ENCODE assay signal across 1 mouse cellular context in the genomic region with DNA sequence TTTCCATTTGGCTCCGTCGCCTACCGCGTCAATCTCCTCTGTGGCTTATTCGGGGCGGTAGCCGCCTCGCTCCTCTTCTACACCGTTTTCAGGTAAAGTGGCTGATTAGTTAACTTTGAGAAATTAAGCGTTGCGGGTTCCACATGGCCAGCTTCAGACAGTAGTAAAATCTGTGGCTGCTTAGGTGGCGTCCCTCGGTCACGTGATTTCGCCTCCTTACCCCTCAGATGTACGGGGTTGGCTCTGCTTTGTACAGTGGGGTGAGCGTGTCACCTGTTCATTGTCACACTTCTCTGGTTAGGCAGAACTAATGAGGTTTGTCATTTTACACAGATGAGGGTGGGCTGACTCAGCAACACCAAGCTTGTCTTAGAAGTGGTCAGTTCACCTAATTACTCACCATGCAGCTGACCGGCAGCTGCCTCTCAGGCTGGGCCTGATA.
TF ChIP-seq lines count a peak whose summit lies in the region.

No protein-coding gene starts in this region.

TF ChIP-seq in CH12.LX, 34 proteins besides CTCF, POLR2A, EP300 and RAD21:
- TF ChIP-seq E2F4 (IDR thresholded peaks at IDR 0.05; ENCODE audit: insufficient replicate concordance, low read depth, low read length) (no peak), USF2 (conservative IDR thresholded peaks at IDR 0.05; ENCODE audit: low read depth, low read length) (peak; percentile 92), POLR2AphosphoS2 (IDR thresholded peaks at IDR 0.05; ENCODE audit: low read depth, low read length) (no peak), JUND (conservative IDR thresholded peaks at IDR 0.05; ENCODE audit: low read depth, low read length) (peak; percentile 22; the same call in 1 of the 2 replicates), KAT2A (IDR thresholded peaks at IDR 0.05; ENCODE audit: insufficient replicate concordance, low read length) (no peak), SMC3 (IDR thresholded peaks at IDR 0.05; ENCODE audit: low read depth, low read length) (no peak), ETS1 (conservative IDR thresholded peaks at IDR 0.05; ENCODE audit: low read depth, low read length) (peak; percentile 91), TCF12 (IDR thresholded peaks at IDR 0.05; ENCODE audit: low read depth, low read length) (peak; percentile 83), ZC3H11A (IDR thresholded peaks at IDR 0.05; ENCODE audit: low read depth, low read length) (no peak), BHLHE40 (IDR thresholded peaks at IDR 0.05; ENCODE audit: low read depth, low read length) (peak; percentile 99), ELF1 (IDR thresholded peaks at IDR 0.05; ENCODE audit: low read depth, low read length) (no peak), IRF4 (IDR thresholded peaks at IDR 0.05; ENCODE audit: low read depth, low read length) (peak; percentile 77; the same call in 1 of the 2 replicates), GABPA (IDR thresholded peaks at IDR 0.05; ENCODE audit: insufficient replicate concordance, low read depth, low read length) (no peak), MYC (IDR thresholded peaks at IDR 0.05; ENCODE audit: low read depth, low read length) (peak; percentile 60), UBTF (IDR thresholded peaks at IDR 0.05; ENCODE audit: low read depth, low read length) (no peak), MXI1 (IDR thresholded peaks at IDR 0.05; ENCODE audit: low read depth, low read length) (0 out of 2 replicates have a peak, but pooled peaks have one; percentile 61), RCOR1 (conservative IDR thresholded peaks at IDR 0.05; ENCODE audit: low read depth, low read length) (peak; percentile 72; the same call in 1 of the 2 replicates), CHD2 (IDR thresholded peaks at IDR 0.05; ENCODE audit: low read length) (peak; percentile 59; the same call in 1 of the 2 replicates), MAFK (IDR thresholded peaks at IDR 0.05; ENCODE audit: insufficient replicate concordance, low read length) (peak; percentile 91), HCFC1 (IDR thresholded peaks at IDR 0.05; ENCODE audit: low read depth, low read length) (peak; percentile 28; the same call in 1 of the 2 replicates), MAZ (IDR thresholded peaks at IDR 0.05; ENCODE audit: low read depth, low read length) (0 out of 2 replicates have a peak, but pooled peaks have one; percentile 47), ZNF384 (IDR thresholded peaks at IDR 0.05; ENCODE audit: low read depth, low read length) (no peak), ZMIZ1 (IDR thresholded peaks at IDR 0.05; ENCODE audit: low read depth, low read length) (no peak), JUN (IDR thresholded peaks at IDR 0.05; ENCODE audit: insufficient read depth, low read depth, low read length) (no peak), PAX5 (IDR thresholded peaks at IDR 0.05; ENCODE audit: low read length) (no peak), TBP (conservative IDR thresholded peaks at IDR 0.05; ENCODE audit: low read depth, low read length) (no peak), CHD1 (IDR thresholded peaks at IDR 0.05; ENCODE audit: low read depth, low read length) (0 out of 2 replicates have a peak, but pooled peaks have one; percentile 35), MEF2A (IDR thresholded peaks at IDR 0.05; ENCODE audit: borderline replicate concordance, low read depth, low read length) (no peak; the same call in 1 of the 2 replicates), NRF1 (IDR thresholded peaks at IDR 0.05; ENCODE audit: low read depth, low read length) (0 out of 2 replicates have a peak, but pooled peaks have one; percentile 24), ZKSCAN1 (IDR thresholded peaks at IDR 0.05; ENCODE audit: borderline replicate concordance, low read depth, low read length) (no peak), SIN3A (IDR thresholded peaks at IDR 0.05; ENCODE audit: low read length) (peak; percentile 85), USF1 (IDR thresholded peaks at IDR 0.05; ENCODE audit: low read depth, low read length) (peak; percentile 89), NELFE (IDR thresholded peaks at IDR 0.05; ENCODE audit: low read depth, low read length) (no peak), MAX (IDR thresholded peaks at IDR 0.05; ENCODE audit: low read length) (peak; percentile 91)
